Mouse (Mus musculus): Measurements from ENCODE around the gene Diras2. TPM values are rescaled to one million over a fixed set of nuclear protein-coding genes. Genes with fewer than 3 reads are reported as not detected.

The Diras2 gene
- total RNA-seq, 4 experiments from 2014 or later: 0.13 to 0.31 (median 0.21) TPM

GRCm38 (mm10) chr13:52552822-52553477 is 21.9 kb upstream of the Diras2 start:
- DNase-seq (ENCODE audit: low spot score): no peak

- no peak for DNase-seq (ENCODE audit: low spot score)
Observed at GRCm38 (mm10) chr13:52551275-52551674, 20.2 kb upstream of the Diras2 start.

GRCm38 (mm10) chr13:52550690-52551193 is 19.7 kb upstream of the Diras2 start:
- no peak for DNase-seq (ENCODE audit: low spot score)

- no peak for DNase-seq (ENCODE audit: low spot score)
Observed at GRCm38 (mm10) chr13:52546288-52546687, 15.2 kb upstream of the Diras2 start.

- DNase-seq (ENCODE audit: low spot score): no peak
Observed at GRCm38 (mm10) chr13:52542636-52543035, 11.6 kb upstream of the Diras2 start.

GRCm38 (mm10) chr13:52542036-52542526 is 11.0 kb upstream of the Diras2 start:
- DNase-seq (ENCODE audit: low spot score): no peak

- DNase-seq (ENCODE audit: low spot score): no peak
Observed at GRCm38 (mm10) chr13:52541385-52542035, 10.4 kb upstream of the Diras2 start.

GRCm38 (mm10) chr13:52539461-52539860 is 8.4 kb upstream of the Diras2 start:
- DNase-seq (ENCODE audit: low spot score): no peak

GRCm38 (mm10) chr13:52538588-52539116 is 7.6 kb upstream of the Diras2 start:
- DNase-seq (ENCODE audit: low spot score): no peak

GRCm38 (mm10) chr13:52537754-52538587 is 6.9 kb upstream of the Diras2 start:
- DNase-seq (ENCODE audit: low spot score): no peak

- DNase-seq (ENCODE audit: low spot score): peak; percentile 24
Observed at GRCm38 (mm10) chr13:52535542-52535941, 4.5 kb upstream of the Diras2 start.

GRCm38 (mm10) chr13:52533644-52534043 is 2.6 kb upstream of the Diras2 start:
- no peak for DNase-seq (ENCODE audit: low spot score)

- peak; percentile 55 for DNase-seq (ENCODE audit: low spot score)
Observed at GRCm38 (mm10) chr13:52530008-52530945, 802 bp downstream of the Diras2 start.

GRCm38 (mm10) chr13:52529188-52529972 is 1.7 kb downstream of the Diras2 start:
- DNase-seq (ENCODE audit: low spot score): no peak

- DNase-seq (ENCODE audit: low spot score): no peak
Observed at GRCm38 (mm10) chr13:52528786-52529185, 2.3 kb downstream of the Diras2 start.

- DNase-seq (ENCODE audit: low spot score): no peak
Observed at GRCm38 (mm10) chr13:52528281-52528680, 2.8 kb downstream of the Diras2 start.

- DNase-seq (ENCODE audit: low spot score): no peak
Observed at GRCm38 (mm10) chr13:52526249-52527035, 4.6 kb downstream of the Diras2 start.

- DNase-seq (ENCODE audit: low spot score): no peak
Observed at GRCm38 (mm10) chr13:52524313-52524712, 6.8 kb downstream of the Diras2 start.

GRCm38 (mm10) chr13:52521176-52521575 is 9.9 kb downstream of the Diras2 start:
- DNase-seq (ENCODE audit: low spot score): no peak

All from heart, adult 8-10 months (tissue).